Mouse (Mus musculus) midbrain, embryonic 16.5 days (tissue): ENCODE results near the gene Supt6. TPM values are rescaled to one million over a fixed set of nuclear protein-coding genes. Genes with fewer than 3 reads are reported as not detected.

ENCODE experiments used
- ATAC-seq: fragments of 200-750 bp; cut with Nextera tagmentation; 2 replicates; pipeline ENCODE4 v1.8.0; 2017; ENCODE audit warnings: moderate TSS enrichment
- H3K27ac ChIP-seq: fragments of 300-500 bp; sonication (generic); 2 replicates; pipeline ENCODE4 v1.5.1; 2014; ENCODE audit warnings: mild to moderate bottlenecking, low read length, mixed read lengths
- H3K27me3 ChIP-seq: fragments of 300-500 bp; sonication (generic); 2 replicates; pipeline ENCODE4 v1.6.1; 2014; ENCODE audit warnings: low read depth, low read length, mixed read lengths; ENCODE audit not compliant: control insufficient read depth, insufficient read depth
- H3K36me3 ChIP-seq: fragments of 300-500 bp; sonication (generic); 2 replicates; pipeline ENCODE4 v1.6.1; 2014; ENCODE audit warnings: mild to moderate bottlenecking, low read length, moderate library complexity, mixed read lengths; ENCODE audit not compliant: control insufficient read depth, insufficient read depth
- H3K4me1 ChIP-seq: fragments of 300-500 bp; sonication (generic); 2 replicates; pipeline ENCODE4 v1.6.1; 2014; ENCODE audit warnings: mild to moderate bottlenecking, low read length, mixed read lengths; ENCODE audit not compliant: control insufficient read depth, insufficient read depth
- H3K4me2 ChIP-seq: fragments of 300-500 bp; sonication (generic); 2 replicates; pipeline ENCODE4 v1.6.1; 2014; ENCODE audit warnings: mild to moderate bottlenecking, low read length, mixed read lengths
- H3K4me3 ChIP-seq: fragments of 300-500 bp; sonication (generic); 2 replicates; pipeline ENCODE4 v1.5.1; 2014; ENCODE audit warnings: low read depth, mild to moderate bottlenecking, low read length, moderate library complexity, mixed read lengths
- H3K9ac ChIP-seq: fragments of 300-500 bp; sonication (generic); 2 replicates; pipeline ENCODE4 v1.6.1; 2014; ENCODE audit warnings: low read depth, low read length, mixed read lengths
- H3K9me3 ChIP-seq: fragments of 300-500 bp; sonication (generic); replicated peaks from 2 replicates; pipeline ENCODE4 v1.6.1; 2014; ENCODE audit warnings: mild to moderate bottlenecking, low read length, mixed read lengths; ENCODE audit not compliant: control insufficient read depth, poor library complexity, severe bottlenecking
- WGBS: fragments of 180-500 bp; shearing (Covaris S2); extraction: QIAGEN DNeasy Blood & Tissue Kit; methylation state at CpG from one replicate; pipeline ENCODE4 v1.1.7; 2014; 5-methylcytosine and 5-hydroxymethylcytosine counted together
- polyA plus RNA-seq: library from polyadenylated mRNA; unstranded; fragments of >200 nt; fragmentation: Nextera tagmentation; extraction: Ambion mirVana; gene quantifications from 2 replicates; pipeline ENCODE4 v1.2.1, GENCODE M21; 2015

The Supt6 gene
- polyA plus RNA-seq, 1 experiment from 2014 or later: 27.5 TPM

GRCm38 (mm10) chr11:78180081-78180761, 65.6 kb downstream of the Supt6 start:
- Histone ChIP-seq H3K9ac (no peak overlapping the region), H3K27ac (no peak overlapping the region), H3K36me3 (peaks cover 13% of the 10 kb centered on the region), H3K9me3 (no peaks in the 10 kb centered on the region), H3K27me3 (no peaks in the 10 kb centered on the region), H3K4me1 (peaks cover 35% of the 10 kb centered on the region), H3K4me2 (no peak overlapping the region; the same call in 1 of the 2 replicates), H3K4me3 (no peak overlapping the region)
- ATAC-seq: no peak
- WGBS: 85% methylated on average over 6 of the region's 6 CpGs

- no peak overlapping the region for H3K9ac ChIP-seq
- peaks cover 13% of the 10 kb centered on the region for H3K36me3 ChIP-seq
- peaks cover 35% of the 10 kb centered on the region for H3K4me1 ChIP-seq
- H3K27me3 ChIP-seq: no peaks in the 10 kb centered on the region
- WGBS: 35% methylated on average over 8 of the region's 8 CpGs
- H3K9me3 ChIP-seq: no peaks in the 10 kb centered on the region
- ATAC-seq: no peak
- H3K4me3 ChIP-seq: peak overlapping the region; percentile 35
- H3K4me2 ChIP-seq: peak overlapping the region; percentile 74
- H3K27ac ChIP-seq: no peak overlapping the region
These were observed 66.3 kb downstream of the Supt6 start for GRCm38 (mm10) chr11:78179438-78179999.

GRCm38 (mm10) chr11:78178859-78179437, 66.8 kb downstream of the Supt6 start:
- H3K9me3 ChIP-seq: no peaks in the 10 kb centered on the region
- 3% methylated on average over 29 of the region's 29 CpGs for WGBS
- no peak for ATAC-seq

GRCm38 (mm10) chr11:78177903-78178858, 67.6 kb downstream of the Supt6 start:
- Histone ChIP-seq H3K36me3 (peaks cover 13% of the 10 kb centered on the region), H3K9ac (peak overlapping the region; percentile 54), H3K9me3 (no peaks in the 10 kb centered on the region), H3K27me3 (no peaks in the 10 kb centered on the region), H3K4me2 (peak overlapping the region; percentile 74), H3K4me3 (peak overlapping the region; percentile 35), H3K4me1 (peaks cover 30% of the 10 kb centered on the region), H3K27ac (peak overlapping the region; percentile 76)
- under 1% methylated on average over 56 of the region's 84 CpGs for WGBS
- peak; percentile 90 for ATAC-seq

More at GRCm38 (mm10) chr11:78178859-78179437, 66.8 kb downstream of the Supt6 start:
- peak overlapping the region; percentile 35 for H3K4me3 ChIP-seq
- peak overlapping the region; percentile 76 for H3K27ac ChIP-seq
- no peaks in the 10 kb centered on the region for H3K27me3 ChIP-seq
- H3K36me3 ChIP-seq: peaks cover 13% of the 10 kb centered on the region
- H3K9ac ChIP-seq: peak overlapping the region; percentile 54
- H3K4me2 ChIP-seq: peak overlapping the region; percentile 74
- peaks cover 32% of the 10 kb centered on the region for H3K4me1 ChIP-seq

- peak overlapping the region; percentile 74 for H3K4me2 ChIP-seq
- no peak for ATAC-seq
- no peak overlapping the region; the same call in 1 of the 2 replicates for H3K27ac ChIP-seq
- peak overlapping the region; percentile 64 for H3K4me3 ChIP-seq
- 3% methylated on average over 10 of the region's 10 CpGs for WGBS
- H3K9ac ChIP-seq: peak overlapping the region; percentile 7; the same call in 1 of the 2 replicates
- peaks cover 30% of the 10 kb centered on the region for H3K4me1 ChIP-seq
- no peaks in the 10 kb centered on the region for H3K9me3 ChIP-seq
- peaks cover 13% of the 10 kb centered on the region for H3K36me3 ChIP-seq
- H3K27me3 ChIP-seq: no peaks in the 10 kb centered on the region
These were observed 68.3 kb downstream of the Supt6 start for GRCm38 (mm10) chr11:78177437-78177836.

GRCm38 (mm10) chr11:78176905-78177331, 68.9 kb downstream of the Supt6 start:
- Histone ChIP-seq H3K27me3 (no peaks in the 10 kb centered on the region), H3K4me3 (peak overlapping the region; percentile 64), H3K27ac (peak overlapping the region; percentile 55), H3K4me2 (peak overlapping the region; percentile 74), H3K9ac (peak overlapping the region; percentile 7; the same call in 1 of the 2 replicates), H3K36me3 (peaks cover 13% of the 10 kb centered on the region), H3K4me1 (peaks cover 25% of the 10 kb centered on the region), H3K9me3 (no peaks in the 10 kb centered on the region)
- no peak for ATAC-seq
- WGBS: under 1% methylated on average over 23 of the region's 23 CpGs

- Histone ChIP-seq H3K4me2 (peak within 1 kb of the TSS; percentile 74), H3K27me3 (no peaks in the 10 kb centered on the region), H3K27ac (peak within 1 kb of the TSS; percentile 55), H3K4me3 (peak within 1 kb of the TSS; percentile 64), H3K9me3 (no peaks in the 10 kb centered on the region), H3K4me1 (peaks cover 20% of the 10 kb centered on the region), H3K9ac (peak within 1 kb of the TSS; percentile 55), H3K36me3 (peaks cover 13% of the 10 kb centered on the region)
- under 1% methylated on average over 32 of the region's 32 CpGs for WGBS
- ATAC-seq: 0 out of 2 replicates have a peak, but pooled peaks have one; percentile 21
These were observed 69.4 kb downstream of the Supt6 start, which contains the start of the genes Nek8 and Tlcd1 for GRCm38 (mm10) chr11:78176402-78176862. Gene Nek8, minus strand, starts transcription at chr11:78176675. Gene Tlcd1, plus strand, starts transcription at chr11:78176711.

- 5% methylated on average over 9 of the region's 10 CpGs for WGBS
- peaks cover 20% of the 10 kb centered on the region for H3K4me1 ChIP-seq
- peaks cover 10% of the 10 kb centered on the region for H3K36me3 ChIP-seq
- H3K27me3 ChIP-seq: no peaks in the 10 kb centered on the region
- H3K9me3 ChIP-seq: no peaks in the 10 kb centered on the region
- peak overlapping the region; percentile 74 for H3K4me2 ChIP-seq
- H3K4me3 ChIP-seq: peak overlapping the region; percentile 64
- ATAC-seq: no peak
- peak overlapping the region; percentile 55 for H3K9ac ChIP-seq
- peak overlapping the region; percentile 55 for H3K27ac ChIP-seq
These were observed 69.9 kb downstream of the Supt6 start for GRCm38 (mm10) chr11:78175771-78176401.
